Mouse (Mus musculus) liver, embryonic 11.5 days (tissue): ENCODE results near the gene Stk38l. TPM values are rescaled to one million over a fixed set of nuclear protein-coding genes. Genes with fewer than 3 reads are reported as not detected.

Experiments used
- ATAC-seq: fragments of 200-750 bp; cut with Nextera tagmentation; replicated peaks from 2 replicates; pipeline ENCODE4 v1.8.0; 2017; ENCODE audit warnings: moderate number of reproducible peaks, mild to moderate bottlenecking, moderate TSS enrichment, moderate library complexity; ENCODE audit not compliant: low FRiP score
- DNase-seq: peaks from one replicate; pipeline ENCODE4 v3.0.0-alpha.2; 2017; ENCODE audit warnings: low spot score
- H3K27ac ChIP-seq: fragments of 300-500 bp; sonication (generic); 2 replicates; pipeline ENCODE4 v1.5.1; 2014; ENCODE audit warnings: mild to moderate bottlenecking, low read depth, low read length, control low read depth
- H3K27me3 ChIP-seq: fragments of 300-500 bp; sonication (generic); replicated peaks from 2 replicates; pipeline ENCODE4 v1.6.1; 2014; ENCODE audit warnings: low read length, mixed read lengths; ENCODE audit not compliant: control insufficient read depth, insufficient read depth
- H3K36me3 ChIP-seq: fragments of 300-500 bp; sonication (generic); 2 replicates; pipeline ENCODE4 v1.6.1; 2014; ENCODE audit warnings: mild to moderate bottlenecking, low read length, moderate library complexity, mixed read lengths; ENCODE audit not compliant: control insufficient read depth, insufficient read depth
- H3K4me1 ChIP-seq: fragments of 300-500 bp; sonication (generic); replicated peaks from 2 replicates; pipeline ENCODE4 v1.6.1; 2014; ENCODE audit warnings: low read length, mixed read lengths; ENCODE audit not compliant: control insufficient read depth, insufficient read depth
- H3K4me2 ChIP-seq: fragments of 300-500 bp; sonication (generic); 2 replicates; pipeline ENCODE4 v1.6.1; 2014; ENCODE audit warnings: mild to moderate bottlenecking, control low read depth, moderate library complexity
- H3K4me3 ChIP-seq: fragments of 300-500 bp; sonication (generic); 2 replicates; pipeline ENCODE4 v1.5.1; 2014; ENCODE audit warnings: low read depth, low read length, control low read depth
- H3K9ac ChIP-seq: fragments of 300-500 bp; sonication (generic); 2 replicates; pipeline ENCODE4 v1.6.1; 2014; ENCODE audit warnings: low read depth, low read length, control low read depth
- H3K9me3 ChIP-seq: fragments of 300-500 bp; sonication (generic); 2 replicates; pipeline ENCODE4 v1.6.1; 2016; ENCODE audit warnings: low read length, inconsistent platforms, mixed read lengths; ENCODE audit not compliant: control insufficient read depth
- WGBS: fragments of 180-500 bp; shearing (Covaris S2); extraction: QIAGEN DNeasy Blood & Tissue Kit; methylation state at CpG from one replicate; pipeline ENCODE4 v1.1.7; 2014; 5-methylcytosine and 5-hydroxymethylcytosine counted together
- polyA plus RNA-seq: library from polyadenylated mRNA; unstranded; fragments of >200 nt; fragmentation: Nextera tagmentation; extraction: Ambion mirVana; gene quantifications from 2 replicates; pipeline ENCODE4 v1.2.1, GENCODE M21; 2014

Gene Stk38l
- polyA plus RNA-seq, 1 experiment from 2014 or later, result 8.5 TPM

DNA sequence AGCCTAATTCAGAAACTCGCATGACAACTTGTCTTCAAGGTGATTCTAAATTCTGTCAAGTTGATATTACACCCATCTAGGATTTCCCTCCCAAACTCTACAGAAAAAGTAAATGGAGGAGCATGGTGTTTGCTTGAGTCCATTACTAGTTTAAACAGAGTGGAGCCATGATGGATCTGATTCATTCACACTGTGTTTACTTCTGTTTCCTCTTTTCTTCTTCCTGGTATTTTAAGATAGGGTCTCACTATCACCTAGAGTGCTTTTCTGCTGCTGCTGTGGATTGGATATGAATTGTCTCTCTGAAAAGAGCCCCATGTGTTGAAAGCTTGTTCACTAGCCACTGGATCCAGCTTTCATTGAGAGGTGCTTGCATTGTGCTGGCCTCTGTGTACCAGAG, 20.4 kb downstream of the Stk38l start:
- ATAC-seq (no peak), DNase-seq (no peak)
- Histone ChIP-seq H3K27me3 (no peaks in the 10 kb centered on the region), H3K27ac (no peak overlapping the region), H3K4me3 (no peak overlapping the region), H3K4me2 (no peak overlapping the region), H3K9ac (no peak overlapping the region), H3K36me3 (no peaks in the 10 kb centered on the region), H3K9me3 (no peaks in the 10 kb centered on the region), H3K4me1 (no peaks in the 10 kb centered on the region; the same call in 1 of the 2 replicates)
- WGBS, result 83% methylated on average over 1 of the region's 1 CpGs

DNA sequence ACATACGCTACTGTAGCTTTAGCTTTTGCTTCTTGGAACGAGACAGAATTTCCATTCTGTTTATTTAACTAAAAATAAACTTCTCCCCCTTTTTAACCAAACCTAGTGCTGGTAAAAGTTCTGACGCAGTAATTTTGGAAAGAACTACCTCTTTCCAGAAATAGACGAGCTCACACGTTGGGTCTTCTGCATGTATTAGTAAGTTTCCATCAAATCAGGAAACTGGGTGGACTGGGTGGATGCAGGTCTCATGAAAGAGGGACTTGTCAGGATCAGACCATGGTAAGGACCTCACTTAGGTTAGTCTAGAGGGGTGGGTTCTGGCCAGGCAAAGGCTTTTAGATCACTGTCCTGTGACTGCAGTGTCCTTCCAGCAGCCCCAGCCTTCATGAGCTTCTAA, 21.8 kb downstream of the Stk38l start:
- Histone ChIP-seq H3K4me2 (no peak overlapping the region), H3K9ac (no peak overlapping the region), H3K4me1 (no peaks in the 10 kb centered on the region), H3K27ac (no peak overlapping the region), H3K4me3 (no peak overlapping the region), H3K27me3 (no peaks in the 10 kb centered on the region), H3K36me3 (no peaks in the 10 kb centered on the region), H3K9me3 (no peaks in the 10 kb centered on the region)
- 73% methylated on average over 5 of the region's 5 CpGs for WGBS
- no peak for ATAC-seq
- DNase-seq, result no peak

DNA sequence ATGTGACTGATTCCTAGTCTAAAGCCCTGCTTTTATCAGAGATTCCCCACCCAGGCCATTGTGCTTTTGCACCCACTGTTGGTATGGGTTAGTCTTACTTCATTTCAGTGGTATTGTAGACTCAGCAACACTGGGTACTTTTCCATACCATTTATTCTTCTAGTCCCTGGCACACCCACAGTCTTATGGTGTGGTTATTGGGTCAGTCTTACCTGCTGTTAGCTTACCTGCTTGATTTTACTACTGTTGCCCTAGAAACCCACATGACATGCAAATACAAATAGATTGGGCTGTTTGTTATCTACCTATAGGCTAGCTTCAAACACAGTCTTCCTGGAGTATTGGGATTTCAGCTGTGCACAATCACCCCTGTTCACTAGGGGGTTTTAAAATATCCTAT, 22.3 kb downstream of the Stk38l start:
- H3K27me3 ChIP-seq, result no peaks in the 10 kb centered on the region
- no peaks in the 10 kb centered on the region for H3K9me3 ChIP-seq
- no peak overlapping the region for H3K9ac ChIP-seq
- H3K27ac ChIP-seq, result no peak overlapping the region
- ATAC-seq (no peak), DNase-seq (no peak)
- no peaks in the 10 kb centered on the region for H3K4me1 ChIP-seq
- H3K36me3 ChIP-seq, result no peaks in the 10 kb centered on the region
- no peak overlapping the region for H3K4me2 ChIP-seq
- H3K4me3 ChIP-seq, result no peak overlapping the region

DNA sequence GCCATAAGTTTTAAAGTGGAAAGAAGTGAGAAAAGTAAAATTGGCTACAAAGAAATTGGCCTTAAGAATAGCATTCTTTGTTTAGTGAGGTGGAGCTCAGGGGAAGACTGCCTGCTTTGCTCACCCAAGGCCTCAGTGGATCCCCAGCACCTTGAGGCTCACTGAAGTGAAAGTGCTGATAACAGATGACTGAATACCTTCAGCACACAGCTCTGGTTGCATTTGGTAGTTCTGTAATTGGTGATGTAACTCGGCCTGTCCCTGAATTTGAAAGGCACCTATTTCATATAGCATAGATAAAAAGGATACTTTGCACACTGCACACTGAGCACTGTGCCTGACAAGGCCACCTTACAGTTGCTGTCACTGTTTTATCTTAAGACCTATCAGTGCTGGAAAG, 23.5 kb downstream of the Stk38l start:
- Histone ChIP-seq H3K4me3 (no peak overlapping the region), H3K27ac (no peak overlapping the region), H3K9ac (no peak overlapping the region), H3K4me1 (no peaks in the 10 kb centered on the region), H3K4me2 (no peak overlapping the region), H3K9me3 (no peaks in the 10 kb centered on the region), H3K27me3 (no peaks in the 10 kb centered on the region), H3K36me3 (no peaks in the 10 kb centered on the region)
- ATAC-seq (no peak), DNase-seq (no peak)
- WGBS, result 75% methylated on average over 1 of the region's 1 CpGs

DNA sequence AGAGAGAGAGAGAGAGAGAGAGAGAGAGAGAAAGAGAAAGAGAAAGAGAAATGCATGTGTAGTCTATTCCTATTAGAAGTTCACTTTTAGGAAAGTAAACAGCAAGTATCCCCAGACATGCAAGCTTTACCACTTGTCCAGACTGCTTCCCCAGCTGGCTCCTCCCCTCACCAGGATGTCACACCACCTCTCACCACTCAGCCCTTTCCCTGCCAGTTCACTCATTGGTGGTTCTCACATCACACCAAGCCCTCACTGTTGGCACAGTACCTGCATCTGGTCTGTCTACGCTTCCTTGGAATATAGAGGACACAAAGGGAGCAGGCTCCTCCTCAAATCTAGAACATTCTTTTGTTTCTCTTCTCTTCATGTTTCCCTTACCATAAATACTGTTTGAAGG, 26.9 kb downstream of the Stk38l start:
- no peak overlapping the region for H3K4me2 ChIP-seq
- DNase-seq (no peak), ATAC-seq (no peak)
- no peak overlapping the region for H3K9ac ChIP-seq
- no peak overlapping the region for H3K4me3 ChIP-seq
- no peak overlapping the region for H3K27ac ChIP-seq
- H3K4me1 ChIP-seq, result no peaks in the 10 kb centered on the region
- H3K36me3 ChIP-seq, result no peaks in the 10 kb centered on the region
- no peaks in the 10 kb centered on the region for H3K9me3 ChIP-seq
- no peaks in the 10 kb centered on the region for H3K27me3 ChIP-seq
- WGBS, result 72% methylated on average over 1 of the region's 1 CpGs

DNA sequence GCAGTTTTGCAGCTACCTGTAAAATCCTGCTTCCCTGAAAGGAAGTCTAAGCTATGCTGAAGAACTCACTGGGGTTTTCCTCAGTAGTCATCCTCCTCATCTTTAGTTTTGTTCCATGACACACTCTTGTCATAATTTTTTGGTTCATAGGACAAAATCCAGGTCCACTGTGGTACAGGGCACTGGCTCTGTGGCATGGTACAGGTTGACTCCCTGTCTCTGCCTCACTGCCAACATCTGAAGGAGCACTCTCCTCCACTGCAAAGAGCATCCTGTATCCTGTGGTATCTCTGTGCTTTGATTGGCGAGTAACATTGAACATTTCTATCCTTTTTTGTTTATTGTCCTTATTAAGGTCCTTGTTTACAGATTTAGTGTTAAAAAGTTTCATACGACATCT, 27.4 kb downstream of the Stk38l start:
- DNase-seq, result no peak
- ATAC-seq, result no peak
- WGBS, result 83% methylated on average over 2 of the region's 2 CpGs
- H3K27ac ChIP-seq, result no peak overlapping the region
- no peak overlapping the region for H3K4me3 ChIP-seq
- H3K4me2 ChIP-seq, result no peak overlapping the region
- no peak overlapping the region for H3K9ac ChIP-seq
- H3K27me3 ChIP-seq, result no peaks in the 10 kb centered on the region
- no peaks in the 10 kb centered on the region for H3K4me1 ChIP-seq
- no peaks in the 10 kb centered on the region for H3K9me3 ChIP-seq
- no peaks in the 10 kb centered on the region for H3K36me3 ChIP-seq

DNA sequence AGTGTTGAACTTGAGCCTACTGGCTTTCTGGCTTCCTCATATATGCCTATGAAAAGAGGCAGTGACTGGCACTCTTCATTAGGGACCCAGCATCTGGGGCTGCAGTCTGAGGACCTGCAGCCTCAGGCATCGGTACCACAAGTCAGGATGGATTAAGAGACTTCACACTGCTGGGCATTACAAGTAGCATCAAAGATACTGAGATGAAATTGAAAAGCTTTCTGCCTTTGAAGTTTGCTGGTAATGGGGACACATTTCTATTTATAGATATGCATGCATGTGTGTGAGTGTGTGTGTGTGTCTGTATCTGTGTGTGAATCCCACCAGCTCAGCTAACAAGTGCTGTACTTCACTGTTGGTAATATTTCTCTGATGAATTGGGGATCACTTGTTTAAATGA, 27.8 kb downstream of the Stk38l start:
- DNase-seq, result no peak
- WGBS, result 78% methylated on average over 1 of the region's 1 CpGs
- Histone ChIP-seq H3K4me2 (no peak overlapping the region), H3K4me3 (no peak overlapping the region), H3K4me1 (no peaks in the 10 kb centered on the region), H3K36me3 (no peaks in the 10 kb centered on the region), H3K9me3 (no peaks in the 10 kb centered on the region), H3K27ac (no peak overlapping the region), H3K27me3 (no peaks in the 10 kb centered on the region), H3K9ac (no peak overlapping the region)
- no peak for ATAC-seq

DNA sequence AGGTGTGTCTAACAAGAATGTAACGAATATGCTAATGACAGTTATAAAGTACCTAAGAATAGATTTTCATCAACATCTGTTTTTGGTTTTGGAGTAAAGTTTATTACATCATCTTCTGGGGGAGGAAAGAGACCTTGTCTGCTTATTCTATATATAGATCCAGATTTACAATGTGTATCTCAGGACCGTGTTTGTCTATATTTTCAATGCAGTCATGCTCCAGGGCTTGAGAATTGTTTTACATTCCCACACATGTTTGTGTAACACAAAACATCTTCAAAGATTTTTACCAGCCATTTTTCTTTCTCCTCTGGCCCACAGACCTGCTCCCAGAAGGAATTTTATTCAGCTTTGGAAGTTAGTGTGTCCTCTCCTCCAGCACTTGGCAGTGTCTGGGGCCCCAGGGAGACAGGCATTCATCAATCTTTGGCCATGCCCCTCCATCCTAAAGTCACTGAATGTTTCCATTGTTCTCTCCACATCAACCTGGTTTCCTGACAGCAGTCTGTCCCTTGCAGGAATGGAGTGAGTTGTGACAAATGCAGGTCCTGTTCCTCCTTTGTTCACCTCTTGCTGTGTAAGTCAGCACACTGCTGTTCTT, 28.9 kb downstream of the Stk38l start:
- Histone ChIP-seq H3K4me2 (no peak overlapping the region), H3K9ac (no peak overlapping the region), H3K9me3 (no peaks in the 10 kb centered on the region), H3K4me1 (no peaks in the 10 kb centered on the region), H3K27ac (no peak overlapping the region), H3K36me3 (no peaks in the 10 kb centered on the region), H3K27me3 (no peaks in the 10 kb centered on the region), H3K4me3 (no peak overlapping the region)
- DNase-seq (no peak), ATAC-seq (no peak)
- 74% methylated on average over 2 of the region's 2 CpGs for WGBS

DNA sequence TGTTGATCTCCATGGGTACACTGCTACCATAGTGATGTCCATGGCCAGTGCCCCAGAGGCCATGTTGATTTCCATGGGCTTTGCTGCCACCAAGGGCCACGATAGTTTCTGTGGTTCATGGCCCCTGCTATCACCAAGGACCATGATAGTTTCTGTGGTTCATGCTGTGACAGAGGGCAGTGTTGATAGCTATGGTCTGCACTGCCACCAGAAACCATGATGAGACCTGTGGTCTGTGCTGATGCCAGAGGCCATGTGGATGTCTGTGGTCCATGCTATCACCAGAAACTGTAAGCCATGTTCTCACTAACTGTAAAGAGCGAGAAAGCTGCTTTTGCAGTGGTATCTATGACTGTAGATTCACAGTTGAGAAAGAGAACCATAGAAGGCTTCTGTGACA, 30.3 kb downstream of the Stk38l start:
- no peak overlapping the region for H3K27ac ChIP-seq
- H3K9me3 ChIP-seq, result no peaks in the 10 kb centered on the region
- H3K4me1 ChIP-seq, result no peaks in the 10 kb centered on the region
- ATAC-seq (peak; percentile 74), DNase-seq (no peak)
- H3K4me3 ChIP-seq, result no peak overlapping the region
- no peaks in the 10 kb centered on the region for H3K36me3 ChIP-seq
- 57% methylated on average over 2 of the region's 2 CpGs for WGBS
- H3K4me2 ChIP-seq, result no peak overlapping the region
- no peaks in the 10 kb centered on the region for H3K27me3 ChIP-seq
- H3K9ac ChIP-seq, result no peak overlapping the region
